Mouse (Mus musculus) embryonic facial prominence, embryonic 13.5 days (tissue): ENCODE measurements around the gene Ccp110. TPM values are rescaled to one million over a fixed set of nuclear protein-coding genes. Genes with fewer than 3 reads are reported as not detected.

Experiments used
- ATAC-seq: fragments of 200-750 bp; cut with Nextera tagmentation; 2 replicates; pipeline ENCODE4 v1.8.0; 2017; ENCODE audit warnings: low read depth; ENCODE audit not compliant: insufficient number of reproducible peaks, insufficient read depth, low FRiP score, low TSS enrichment
- H3K27ac ChIP-seq: fragments of 300-500 bp; sonication (generic); 2 replicates; pipeline ENCODE4 v1.5.1; 2015; ENCODE audit warnings: moderate library complexity, mild to moderate bottlenecking, inconsistent platforms
- H3K27me3 ChIP-seq: fragments of 300-500 bp; sonication (generic); 2 replicates; pipeline ENCODE4 v1.6.1; 2015; ENCODE audit warnings: mild to moderate bottlenecking, inconsistent platforms
- H3K36me3 ChIP-seq: fragments of 300-500 bp; sonication (generic); 2 replicates; pipeline ENCODE4 v1.6.1; 2015; ENCODE audit warnings: mild to moderate bottlenecking, inconsistent platforms
- H3K4me1 ChIP-seq: fragments of 300-500 bp; sonication (generic); 2 replicates; pipeline ENCODE4 v1.6.1; 2015; ENCODE audit warnings: inconsistent platforms
- H3K4me2 ChIP-seq: fragments of 300-500 bp; sonication (generic); 2 replicates; pipeline ENCODE4 v1.6.1; 2015; ENCODE audit warnings: moderate library complexity, mild to moderate bottlenecking, inconsistent platforms
- H3K4me3 ChIP-seq: fragments of 300-500 bp; sonication (generic); 2 replicates; pipeline ENCODE4 v1.5.1; 2015; ENCODE audit warnings: mild to moderate bottlenecking, inconsistent platforms
- H3K9ac ChIP-seq: fragments of 300-500 bp; sonication (generic); 2 replicates; pipeline ENCODE4 v1.6.1; 2015; ENCODE audit warnings: mild to moderate bottlenecking, inconsistent platforms
- H3K9me3 ChIP-seq: fragments of 300-500 bp; sonication (generic); 2 replicates; pipeline ENCODE4 v1.6.1; 2016; ENCODE audit warnings: inconsistent platforms
- WGBS: fragments of 180-500 bp; shearing (Covaris S2); methylation state at CpG from one replicate; pipeline ENCODE4 v1.1.7; 2015; ENCODE audit warnings: mixed read lengths; 5-methylcytosine and 5-hydroxymethylcytosine counted together
- polyA plus RNA-seq: library from polyadenylated mRNA; unstranded; fragments of >200 nt; fragmentation: Nextera tagmentation; extraction: Ambion mirVana; gene quantifications from 2 replicates; pipeline ENCODE4 v1.2.1, GENCODE M21; 2015

The Ccp110 gene
- polyA plus RNA-seq, 1 experiment from 2014 or later = 21.3 TPM

GRCm38 (mm10) chr7:118704001-118704850, 8.1 kb upstream of the Ccp110 start:
- no peak overlapping the region for H3K27ac ChIP-seq
- H3K4me1 ChIP-seq = peaks cover 25% of the 10 kb centered on the region
- no peak for ATAC-seq
- H3K36me3 ChIP-seq = peaks cover 7% of the 10 kb centered on the region; the same call in 1 of the 2 replicates
- 84% methylated on average over 9 of the region's 9 CpGs for WGBS
- peak overlapping the region; percentile 86 for H3K9ac ChIP-seq
- H3K27me3 ChIP-seq = no peaks in the 10 kb centered on the region
- no peaks in the 10 kb centered on the region for H3K9me3 ChIP-seq
- H3K4me2 ChIP-seq = peak overlapping the region; percentile 76
- peak overlapping the region; percentile 85 for H3K4me3 ChIP-seq

- H3K27ac ChIP-seq = peak within 1 kb of the TSS; percentile 74
- H3K36me3 ChIP-seq = peaks cover 7% of the 10 kb centered on the region; the same call in 1 of the 2 replicates
- peak within 1 kb of the TSS; percentile 76 for H3K4me2 ChIP-seq
- peak within 1 kb of the TSS; percentile 85 for H3K4me3 ChIP-seq
- ATAC-seq = peak; percentile 91
- H3K9me3 ChIP-seq = no peaks in the 10 kb centered on the region
- H3K27me3 ChIP-seq = no peaks in the 10 kb centered on the region
- peaks cover 25% of the 10 kb centered on the region for H3K4me1 ChIP-seq
- peak within 1 kb of the TSS; percentile 86 for H3K9ac ChIP-seq
- WGBS = under 1% methylated on average over 65 of the region's 66 CpGs
These were observed 7.0 kb upstream of the Ccp110 start, which contains the start of gene Gde1 for GRCm38 (mm10) chr7:118705101-118705961. Gene Gde1 (minus strand): TSS chr7:118705778.

- peak overlapping the region; percentile 86; the same call in 1 of the 2 replicates for H3K9ac ChIP-seq
- H3K4me1 ChIP-seq = peaks cover 25% of the 10 kb centered on the region
- no peak for ATAC-seq
- no peaks in the 10 kb centered on the region for H3K9me3 ChIP-seq
- H3K4me3 ChIP-seq = peak overlapping the region; percentile 85
- H3K27ac ChIP-seq = no peak overlapping the region
- peaks cover 7% of the 10 kb centered on the region; the same call in 1 of the 2 replicates for H3K36me3 ChIP-seq
- peak overlapping the region; percentile 76 for H3K4me2 ChIP-seq
- WGBS = 25% methylated on average over 6 of the region's 6 CpGs
- H3K27me3 ChIP-seq = no peaks in the 10 kb centered on the region
These were observed 6.3 kb upstream of the Ccp110 start for GRCm38 (mm10) chr7:118706051-118706450.

GRCm38 (mm10) chr7:118706488-118706887, 5.9 kb upstream of the Ccp110 start:
- no peak for ATAC-seq
- no peak overlapping the region for H3K27ac ChIP-seq
- H3K9ac ChIP-seq = no peak overlapping the region
- no peak overlapping the region for H3K4me3 ChIP-seq
- peaks cover 25% of the 10 kb centered on the region for H3K4me1 ChIP-seq
- no peak overlapping the region for H3K4me2 ChIP-seq
- WGBS = 85% methylated on average over 5 of the region's 5 CpGs
- no peaks in the 10 kb centered on the region for H3K9me3 ChIP-seq
- H3K27me3 ChIP-seq = no peaks in the 10 kb centered on the region
- peaks cover 7% of the 10 kb centered on the region; the same call in 1 of the 2 replicates for H3K36me3 ChIP-seq

GRCm38 (mm10) chr7:118707216-118707615, 5.1 kb upstream of the Ccp110 start:
- 79% methylated on average over 2 of the region's 2 CpGs for WGBS
- Histone ChIP-seq H3K27ac (no peak overlapping the region), H3K36me3 (no peaks in the 10 kb centered on the region), H3K4me2 (no peak overlapping the region), H3K4me1 (peaks cover 25% of the 10 kb centered on the region), H3K9ac (no peak overlapping the region), H3K27me3 (no peaks in the 10 kb centered on the region), H3K4me3 (no peak overlapping the region), H3K9me3 (no peaks in the 10 kb centered on the region)
- ATAC-seq = no peak

GRCm38 (mm10) chr7:118708002-118708401, 4.3 kb upstream of the Ccp110 start:
- ATAC-seq = no peak
- Histone ChIP-seq H3K27ac (no peak overlapping the region), H3K4me3 (no peak overlapping the region), H3K4me2 (no peak overlapping the region), H3K27me3 (no peaks in the 10 kb centered on the region), H3K9me3 (no peaks in the 10 kb centered on the region), H3K4me1 (peaks cover 27% of the 10 kb centered on the region), H3K9ac (no peak overlapping the region), H3K36me3 (no peaks in the 10 kb centered on the region)
- 79% methylated on average over 4 of the region's 4 CpGs for WGBS

- Histone ChIP-seq H3K9ac (no peak overlapping the region), H3K4me1 (peaks cover 13% of the 10 kb centered on the region), H3K27me3 (no peaks in the 10 kb centered on the region), H3K36me3 (peaks cover 7% of the 10 kb centered on the region), H3K4me2 (no peak overlapping the region), H3K27ac (no peak overlapping the region), H3K9me3 (no peaks in the 10 kb centered on the region), H3K4me3 (no peak overlapping the region)
- 69% methylated on average over 5 of the region's 5 CpGs for WGBS
- ATAC-seq = no peak
These were observed 1.6 kb upstream of the Ccp110 start for GRCm38 (mm10) chr7:118710776-118711175.

- Histone ChIP-seq H3K4me2 (no peak overlapping the region), H3K4me3 (no peak overlapping the region), H3K36me3 (peaks cover 22% of the 10 kb centered on the region), H3K9ac (no peak overlapping the region), H3K27me3 (no peaks in the 10 kb centered on the region), H3K27ac (no peak overlapping the region), H3K9me3 (no peaks in the 10 kb centered on the region), H3K4me1 (peaks cover 8% of the 10 kb centered on the region)
- no peak for ATAC-seq
- 86% methylated on average over 1 of the region's 1 CpGs for WGBS
These were observed 2.5 kb downstream of the Ccp110 start for GRCm38 (mm10) chr7:118714873-118715272.

GRCm38 (mm10) chr7:118718066-118718465, 5.7 kb downstream of the Ccp110 start:
- WGBS = 95% methylated on average over 4 of the region's 4 CpGs
- peaks cover 6% of the 10 kb centered on the region for H3K4me1 ChIP-seq
- no peak overlapping the region for H3K27ac ChIP-seq
- ATAC-seq = no peak
- no peak overlapping the region for H3K9ac ChIP-seq
- peaks cover 45% of the 10 kb centered on the region for H3K36me3 ChIP-seq
- H3K9me3 ChIP-seq = no peaks in the 10 kb centered on the region
- H3K27me3 ChIP-seq = no peaks in the 10 kb centered on the region
- H3K4me2 ChIP-seq = no peak overlapping the region
- H3K4me3 ChIP-seq = no peak overlapping the region

- H3K4me3 ChIP-seq = no peak overlapping the region
- H3K27me3 ChIP-seq = no peaks in the 10 kb centered on the region
- WGBS = 92% methylated on average over 9 of the region's 9 CpGs
- H3K27ac ChIP-seq = no peak overlapping the region
- ATAC-seq = no peak
- peaks cover 67% of the 10 kb centered on the region for H3K36me3 ChIP-seq
- no peaks in the 10 kb centered on the region for H3K4me1 ChIP-seq
- no peaks in the 10 kb centered on the region for H3K9me3 ChIP-seq
- H3K4me2 ChIP-seq = no peak overlapping the region
- H3K9ac ChIP-seq = no peak overlapping the region
These were observed 11.6 kb downstream of the Ccp110 start for GRCm38 (mm10) chr7:118723927-118724326.

- Histone ChIP-seq H3K27me3 (no peaks in the 10 kb centered on the region), H3K9ac (no peak overlapping the region), H3K4me1 (no peaks in the 10 kb centered on the region), H3K4me2 (no peak overlapping the region), H3K9me3 (no peaks in the 10 kb centered on the region), H3K36me3 (peaks cover 73% of the 10 kb centered on the region), H3K4me3 (no peak overlapping the region), H3K27ac (no peak overlapping the region)
- ATAC-seq = no peak
- WGBS = 81% methylated on average over 2 of the region's 2 CpGs
These were observed 13.1 kb downstream of the Ccp110 start for GRCm38 (mm10) chr7:118725459-118725858.
